Mouse (Mus musculus) embryo, embryonic 11 days (tissue): ENCODE data around the gene Cblc.

ENCODE experiments used
- DNase-seq: peaks from one replicate; pipeline ENCODE4 v3.0.0-alpha.2; 2015

The Cblc gene

GRCm38 (mm10) chr7:19796697-19797588, at the start of gene Cblc:
Gene Cblc, minus strand, starts transcription at chr7:19796809.
- peak; percentile 68 for DNase-seq

DNA sequence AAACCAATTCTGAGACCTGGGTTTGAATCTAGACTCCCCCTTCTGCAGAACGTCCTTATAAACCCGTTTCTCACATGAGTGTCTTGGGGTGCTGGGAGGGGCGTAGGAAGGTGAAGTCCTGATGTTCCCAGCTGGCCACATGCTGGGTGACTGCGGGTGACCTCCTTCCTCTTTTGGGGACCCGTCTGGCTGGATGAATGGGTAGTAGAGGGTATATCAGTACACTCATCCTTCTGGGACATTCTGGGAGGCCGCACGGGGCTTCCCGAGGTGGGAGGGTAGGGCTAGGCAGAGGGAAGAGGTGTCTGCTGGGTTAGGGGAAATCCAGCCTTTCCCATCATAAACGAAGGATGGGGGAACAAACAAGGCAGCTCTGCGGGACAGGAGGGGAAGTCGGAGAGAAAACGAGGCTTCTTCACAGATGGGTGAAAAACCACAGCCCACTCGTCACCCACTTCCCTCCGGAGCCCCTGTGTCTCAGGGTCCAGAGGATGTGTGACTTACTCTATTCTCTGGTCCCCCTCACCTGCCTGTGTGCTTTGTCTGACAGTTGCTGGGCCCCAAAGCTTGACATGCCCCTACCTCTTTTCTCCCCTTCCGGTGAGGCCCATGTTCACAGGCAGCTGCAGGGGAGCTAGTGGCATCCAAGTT, 48.0 kb upstream of the Cblc start:
- DNase-seq, result no peak

- DNase-seq, result peak; percentile 73
Measured at GRCm38 (mm10) chr7:19843561-19843960, 47.0 kb upstream of the Cblc start.

DNA sequence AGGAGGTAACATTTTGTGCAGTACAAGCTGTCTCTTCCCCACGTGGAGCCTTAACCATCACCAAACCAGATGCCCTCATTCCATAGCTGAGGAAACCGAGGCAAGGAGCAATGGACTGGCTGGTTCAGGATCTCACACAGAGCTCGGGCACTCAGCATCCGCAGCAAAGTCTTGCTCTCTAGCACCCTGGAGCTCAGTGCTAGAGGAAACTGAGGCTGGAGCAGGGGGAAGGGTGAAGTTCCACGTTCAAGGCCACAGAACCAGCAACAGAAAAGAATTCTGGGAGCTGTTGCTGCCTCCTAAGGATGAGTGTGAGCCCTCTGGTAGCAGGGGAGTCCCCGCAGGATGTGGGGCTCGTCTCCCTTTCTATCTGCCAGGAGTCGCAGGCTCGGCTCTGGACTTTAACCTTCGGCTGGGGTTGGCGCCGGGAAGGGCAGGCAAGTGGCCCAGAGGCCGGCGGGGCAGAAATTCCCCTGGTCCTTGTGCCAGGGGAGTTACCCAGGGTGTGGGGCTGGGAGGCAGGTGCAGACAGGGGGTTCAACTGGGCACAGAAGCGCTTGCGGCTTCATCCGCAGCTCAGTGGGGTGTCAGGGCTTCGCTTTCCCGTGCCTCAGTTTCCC, 46.4 kb upstream of the Cblc start:
- DNase-seq, result no peak

DNA sequence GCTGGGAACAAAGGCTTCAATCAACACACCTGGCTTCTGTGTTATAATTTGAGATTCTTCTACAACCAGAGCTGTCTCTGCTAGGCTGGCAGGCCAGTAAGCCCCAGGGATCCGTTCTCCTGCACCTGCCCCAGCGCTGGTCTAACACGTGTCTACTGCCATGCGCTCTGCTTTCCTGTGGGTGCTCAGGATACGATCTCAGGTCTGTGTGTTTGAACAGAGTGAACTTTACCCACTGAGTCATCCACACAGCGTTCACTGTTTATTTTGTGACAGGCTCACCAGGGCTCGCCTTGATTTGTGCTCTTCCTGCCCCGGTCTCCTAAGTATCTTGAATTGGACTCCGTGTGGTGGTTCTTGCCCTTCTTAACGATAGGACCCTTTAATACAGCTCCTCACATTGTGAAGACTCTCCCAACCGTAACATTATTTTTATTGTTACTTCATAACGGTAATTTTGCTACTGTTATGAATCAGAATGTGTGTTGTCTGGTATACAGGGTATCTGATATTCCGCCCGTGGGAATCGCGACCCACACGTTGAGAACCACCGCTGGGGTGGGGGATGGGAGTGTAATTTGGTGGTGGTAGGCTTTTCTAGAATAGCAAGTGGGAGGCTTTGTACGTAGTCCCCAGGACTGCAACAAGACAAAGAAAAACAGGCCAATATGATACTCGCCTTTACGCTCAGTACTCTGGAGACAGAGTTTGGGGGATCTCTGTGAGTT, 45.2 kb upstream of the Cblc start:
- DNase-seq, result no peak

DNA sequence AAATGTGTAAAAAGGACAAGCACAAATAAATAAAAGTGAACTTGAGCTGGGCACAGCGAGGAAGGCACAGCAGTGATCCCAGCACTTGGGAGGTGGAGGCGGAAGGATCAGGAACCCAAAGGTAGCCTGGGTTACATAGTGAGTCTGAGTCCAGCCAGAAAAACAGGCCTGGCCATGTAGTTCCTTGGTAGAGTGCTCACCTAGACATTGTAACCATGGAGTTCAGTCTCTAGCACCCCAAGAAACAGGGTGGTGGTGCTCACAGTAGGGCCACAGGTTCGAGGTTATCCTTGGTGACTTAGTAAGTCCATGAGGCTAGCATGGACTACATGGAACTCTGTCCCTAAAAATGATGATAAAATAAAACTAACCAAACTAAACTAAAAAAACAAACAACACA, 44.3 kb upstream of the Cblc start:
- no peak for DNase-seq

GRCm38 (mm10) chr7:19840371-19840770, 43.8 kb upstream of the Cblc start:
- no peak for DNase-seq

GRCm38 (mm10) chr7:19836843-19837242, 40.2 kb upstream of the Cblc start:
- no peak for DNase-seq

GRCm38 (mm10) chr7:19834055-19834454, 37.4 kb upstream of the Cblc start:
- no peak for DNase-seq

DNA sequence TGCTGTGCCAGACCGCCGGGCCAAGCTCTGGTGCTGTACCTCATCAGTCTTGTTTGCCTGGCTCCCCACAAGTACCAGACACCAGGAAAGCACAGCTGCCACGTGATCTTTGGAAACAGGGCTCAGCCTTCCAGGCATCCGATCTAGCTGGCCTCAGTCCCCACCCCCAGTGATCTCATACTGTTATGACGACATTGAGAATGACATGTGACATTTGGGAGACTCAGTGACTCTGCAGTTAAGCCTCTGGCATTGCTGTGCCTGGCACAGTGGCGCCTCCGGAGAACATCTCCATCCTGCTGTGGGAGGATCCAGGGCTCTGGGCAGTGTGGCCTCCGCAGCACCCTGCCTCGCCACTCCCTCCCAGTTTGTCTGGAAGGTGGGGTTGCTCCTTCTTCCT, 35.2 kb upstream of the Cblc start:
- no peak for DNase-seq

DNA sequence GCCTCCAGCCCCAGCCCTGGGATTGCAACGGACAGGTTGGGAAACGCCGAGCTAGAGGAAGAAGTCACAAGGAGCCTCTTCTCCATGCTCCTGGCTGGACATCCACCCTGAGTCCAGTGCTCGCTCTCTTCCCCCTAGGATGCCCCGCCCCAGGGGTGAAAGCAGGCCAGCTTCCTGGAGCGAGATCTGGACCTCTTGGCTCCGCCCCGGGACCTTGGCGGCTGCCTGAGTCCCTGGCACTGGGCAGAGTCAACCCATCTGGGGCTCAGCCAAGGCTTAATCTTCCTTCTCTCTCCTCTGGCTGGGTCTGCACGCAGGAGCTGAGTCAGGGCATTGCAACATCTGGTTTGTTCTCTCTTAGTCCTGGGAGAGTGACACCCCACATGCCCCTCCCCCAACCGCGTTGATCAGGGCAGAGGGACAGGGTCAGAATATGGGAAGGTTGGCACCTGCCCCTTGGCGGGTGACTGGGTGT, 34.1 kb upstream of the Cblc start:
- no peak for DNase-seq

GRCm38 (mm10) chr7:19829694-19830093, 33.1 kb upstream of the Cblc start:
- DNase-seq, result no peak

- no peak for DNase-seq
Measured at GRCm38 (mm10) chr7:19826756-19827155, 30.1 kb upstream of the Cblc start.

DNA sequence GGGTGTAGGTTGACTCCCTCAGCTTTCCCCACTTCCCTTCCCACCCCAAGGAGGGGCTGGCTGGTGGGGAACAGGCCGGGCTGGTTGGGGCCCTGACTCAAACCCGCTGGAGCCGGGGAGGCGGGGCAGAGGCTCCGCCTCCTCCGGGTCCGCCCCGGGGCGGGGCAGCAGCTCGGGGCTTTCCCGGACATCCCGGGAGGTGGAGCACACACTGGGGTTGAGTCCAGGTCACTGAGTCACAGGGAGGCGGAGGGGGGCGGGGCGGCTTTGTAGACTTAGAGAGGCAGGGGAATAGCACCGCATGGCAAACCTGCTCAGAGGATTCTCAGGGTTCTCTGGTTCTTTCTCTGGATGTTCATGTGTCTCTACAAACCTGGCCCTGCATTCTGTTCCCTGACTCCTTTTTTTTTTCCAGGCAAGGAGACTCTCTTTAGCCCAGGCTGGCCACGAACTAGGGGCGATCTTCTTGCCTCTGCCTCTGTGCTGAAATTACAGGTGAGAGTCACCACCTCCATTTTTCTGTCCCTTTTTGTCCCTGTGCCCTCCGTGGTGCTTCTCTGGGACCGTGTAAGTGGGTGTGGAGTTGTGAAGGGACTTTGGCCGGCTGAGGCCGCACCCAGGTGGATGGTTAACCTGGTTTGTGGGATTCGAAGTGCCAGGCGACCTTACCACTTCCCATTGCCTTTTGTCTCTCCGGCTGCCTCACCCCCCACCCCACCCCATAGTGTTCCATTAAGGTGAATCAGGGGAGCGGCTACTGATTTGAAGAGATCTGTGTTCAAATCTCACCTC, 27.8 kb upstream of the Cblc start:
- peak; percentile 92 for DNase-seq

DNA sequence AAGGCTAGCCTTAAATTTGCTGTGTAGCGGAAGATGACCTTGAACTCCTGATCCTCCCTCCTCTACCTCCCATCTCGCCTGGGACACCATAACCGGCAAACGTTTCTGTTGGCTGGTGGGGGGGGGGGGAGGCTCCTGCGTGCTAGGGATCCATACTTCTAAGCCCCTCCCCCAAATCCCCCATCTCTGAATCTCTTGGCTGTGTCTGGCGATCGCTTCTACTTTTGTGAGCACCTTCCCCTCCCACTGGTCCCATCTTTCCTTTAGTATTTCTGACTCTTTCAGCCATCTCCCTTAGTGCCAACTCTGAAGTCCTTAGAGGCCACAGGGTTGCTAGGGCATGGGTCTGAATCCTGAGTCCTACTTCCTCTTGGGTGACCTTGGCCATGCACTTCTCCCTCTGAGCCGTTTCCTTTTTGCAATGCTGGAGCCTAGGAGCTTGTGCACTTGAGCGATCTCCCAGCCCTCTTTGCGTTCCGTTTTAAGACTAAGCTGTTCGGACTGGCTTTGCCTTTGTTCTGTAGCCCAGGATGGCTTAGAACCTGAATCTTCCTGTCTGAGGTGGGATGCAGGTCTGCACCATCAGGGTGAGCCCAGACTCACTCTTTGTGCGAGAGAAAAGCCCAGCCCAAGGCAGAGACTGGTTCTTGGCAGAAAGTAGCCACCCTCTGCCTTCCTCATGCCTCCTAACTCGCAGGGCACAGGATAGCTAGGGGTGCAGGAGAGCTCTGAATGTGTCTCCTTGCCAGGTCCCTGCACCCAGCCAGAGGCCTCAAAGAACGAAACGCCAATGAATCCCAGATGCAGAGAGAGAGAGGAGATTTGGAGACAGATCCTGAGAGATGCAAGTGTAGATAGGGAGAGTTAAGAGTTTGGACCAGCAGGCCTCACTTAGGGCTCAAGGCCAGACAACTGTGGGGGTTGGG, 26.9 kb upstream of the Cblc start:
- DNase-seq, result peak; percentile 27

DNA sequence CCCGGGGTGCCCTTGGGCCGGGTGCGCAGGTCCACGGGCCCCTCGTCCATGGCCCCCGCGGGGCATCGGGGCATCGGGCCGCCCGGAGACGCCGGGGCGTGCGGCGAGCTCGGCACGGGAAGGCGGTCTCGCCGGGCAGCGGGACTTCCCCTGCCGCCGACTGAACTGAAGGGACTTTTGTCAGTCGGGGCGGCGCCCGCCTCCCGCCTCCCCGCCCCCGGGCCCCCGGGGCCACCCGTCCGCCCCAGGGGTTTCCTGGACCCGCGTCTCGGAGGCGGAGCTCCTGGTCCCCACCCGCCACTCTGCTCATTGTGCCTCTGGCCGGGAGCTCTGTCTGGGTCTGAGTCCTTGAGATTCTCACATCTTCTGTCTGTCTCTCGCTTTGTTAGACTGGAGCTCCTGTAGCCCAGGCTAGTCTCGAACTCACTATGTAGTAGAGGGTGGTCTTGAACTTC, 26.0 kb upstream of the Cblc start, which contains the start of gene Bcl3:
Gene Bcl3, minus strand, starts transcription at position 167 of the 455 bp plus-strand sequence.
- peak; percentile 45 for DNase-seq

- no peak for DNase-seq
Measured at GRCm38 (mm10) chr7:19822193-19822592, 25.6 kb upstream of the Cblc start.

- DNase-seq, result no peak
Measured at GRCm38 (mm10) chr7:19821633-19822032, 25.0 kb upstream of the Cblc start.

- no peak for DNase-seq
Measured at GRCm38 (mm10) chr7:19820347-19821048, 23.9 kb upstream of the Cblc start.

DNA sequence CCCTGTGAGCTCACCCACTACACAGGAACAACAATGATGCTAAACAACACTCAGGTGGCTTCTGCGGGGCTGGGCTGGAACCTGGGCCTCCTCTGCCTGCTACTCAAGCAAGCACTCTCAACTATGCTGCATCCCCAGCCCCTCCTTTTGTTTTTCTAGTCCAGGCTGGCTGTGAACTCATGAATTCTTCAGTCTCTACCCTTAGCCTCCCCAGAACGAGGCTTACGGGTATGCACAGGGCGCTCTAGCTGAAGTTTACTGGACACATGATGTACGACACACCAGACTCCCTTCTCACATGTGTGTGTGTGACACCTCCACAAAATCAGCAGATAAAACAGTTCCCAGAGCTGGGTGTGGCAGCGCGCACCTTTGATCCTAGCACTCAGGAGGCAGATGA, 22.3 kb upstream of the Cblc start:
- DNase-seq, result no peak
